Mouse (Mus musculus) embryonic facial prominence, embryonic 12.5 days (tissue): ENCODE results near the gene Prkra. TPM values are rescaled to one million over a fixed set of nuclear protein-coding genes. Genes with fewer than 3 reads are reported as not detected.

Source experiments
- ATAC-seq: fragments of 200-750 bp; cut with Nextera tagmentation; 2 replicates; pipeline ENCODE4 v1.8.0; 2017; ENCODE audit not compliant: insufficient number of reproducible peaks, insufficient read depth, low FRiP score, low TSS enrichment
- H3K27ac ChIP-seq: fragments of 300-500 bp; sonication (generic); 2 replicates; pipeline ENCODE4 v1.5.1; 2016; ENCODE audit warnings: mild to moderate bottlenecking
- H3K27me3 ChIP-seq: fragments of 300-500 bp; sonication (generic); 2 replicates; pipeline ENCODE4 v1.6.1; 2016; ENCODE audit warnings: mild to moderate bottlenecking, moderate library complexity
- H3K36me3 ChIP-seq: fragments of 300-500 bp; sonication (generic); 2 replicates; pipeline ENCODE4 v1.6.1; 2016; ENCODE audit warnings: mild to moderate bottlenecking
- H3K4me1 ChIP-seq: fragments of 300-500 bp; sonication (generic); 2 replicates; pipeline ENCODE4 v1.6.1; 2016
- H3K4me2 ChIP-seq: fragments of 300-500 bp; sonication (generic); replicated peaks from 2 replicates; pipeline ENCODE4 v1.6.1; 2016; ENCODE audit warnings: mild to moderate bottlenecking, moderate library complexity
- H3K4me3 ChIP-seq: fragments of 300-500 bp; sonication (generic); 2 replicates; pipeline ENCODE4 v1.5.1; 2016; ENCODE audit warnings: mild to moderate bottlenecking
- H3K9ac ChIP-seq: fragments of 300-500 bp; sonication (generic); 2 replicates; pipeline ENCODE4 v1.6.1; 2016; ENCODE audit warnings: mild to moderate bottlenecking, moderate library complexity
- H3K9me3 ChIP-seq: fragments of 300-500 bp; sonication (generic); 2 replicates; pipeline ENCODE4 v1.6.1; 2016; ENCODE audit warnings: mild to moderate bottlenecking, moderate library complexity
- WGBS: fragments of 180-500 bp; shearing (Covaris S2); methylation state at CpG from one replicate; pipeline ENCODE4 v1.1.7; 2016; 5-methylcytosine and 5-hydroxymethylcytosine counted together
- polyA plus RNA-seq: library from polyadenylated mRNA; unstranded; fragments of >200 nt; fragmentation: Nextera tagmentation; extraction: Ambion mirVana; gene quantifications from 2 replicates; pipeline ENCODE4 v1.2.1, GENCODE M21; 2016

Prkra gene
- polyA plus RNA-seq, 1 experiment from 2014 or later, result 82.4 TPM

- no peak overlapping the region for H3K4me2 ChIP-seq
- H3K27me3 ChIP-seq, result no peaks in the 10 kb centered on the region
- no peak overlapping the region for H3K9ac ChIP-seq
- 74% methylated on average over 3 of the region's 3 CpGs for WGBS
- H3K27ac ChIP-seq, result no peak overlapping the region
- no peak for ATAC-seq
- no peaks in the 10 kb centered on the region for H3K4me1 ChIP-seq
- H3K9me3 ChIP-seq, result no peaks in the 10 kb centered on the region
- H3K4me3 ChIP-seq, result no peak overlapping the region
- H3K36me3 ChIP-seq, result no peaks in the 10 kb centered on the region
These were observed 35.8 kb downstream of the Prkra start for GRCm38 (mm10) chr2:76611996-76612395.

DNA sequence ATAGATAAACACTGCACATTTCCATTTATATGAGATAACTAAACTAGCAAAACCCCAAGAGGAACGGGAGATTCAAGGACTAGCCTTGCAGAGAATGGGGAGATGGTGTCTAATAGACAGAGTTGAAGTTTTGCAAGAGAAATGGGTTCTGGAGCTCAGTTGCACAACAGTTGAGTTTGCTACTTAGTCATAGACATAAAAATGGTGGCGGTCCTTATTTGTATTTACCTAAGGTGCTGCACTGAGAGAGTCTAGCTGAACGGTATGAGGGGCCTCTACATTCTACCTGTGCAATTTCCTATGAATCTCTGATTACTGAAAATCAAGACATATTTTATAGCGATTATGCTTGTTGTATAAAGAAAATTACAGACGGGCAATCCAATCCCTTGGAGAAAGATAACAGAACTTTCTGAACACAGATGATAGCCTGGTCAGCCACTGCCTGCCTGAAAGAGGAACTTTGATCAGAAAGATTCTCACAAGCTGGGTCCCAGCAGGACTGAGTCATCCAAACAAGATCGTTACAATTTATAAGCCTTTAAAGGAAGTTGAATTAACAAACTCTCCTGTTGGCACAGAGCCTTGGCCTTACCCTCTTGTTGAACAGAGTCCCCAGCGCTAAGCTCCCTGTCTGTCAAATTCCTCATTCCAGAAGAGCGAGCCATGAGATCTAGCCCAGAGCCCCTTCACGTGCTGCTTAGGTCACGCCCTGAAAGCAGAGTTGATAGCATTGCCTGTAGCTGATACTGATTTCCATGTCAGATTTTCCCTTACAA lies 37.3 kb downstream of the Prkra start:
- no peaks in the 10 kb centered on the region for H3K9me3 ChIP-seq
- no peak for ATAC-seq
- no peak overlapping the region for H3K4me2 ChIP-seq
- H3K27ac ChIP-seq, result no peak overlapping the region
- WGBS, result 77% methylated on average over 10 of the region's 10 CpGs
- no peak overlapping the region for H3K4me3 ChIP-seq
- no peaks in the 10 kb centered on the region for H3K4me1 ChIP-seq
- H3K36me3 ChIP-seq, result no peaks in the 10 kb centered on the region
- H3K9ac ChIP-seq, result no peak overlapping the region
- H3K27me3 ChIP-seq, result no peaks in the 10 kb centered on the region

DNA sequence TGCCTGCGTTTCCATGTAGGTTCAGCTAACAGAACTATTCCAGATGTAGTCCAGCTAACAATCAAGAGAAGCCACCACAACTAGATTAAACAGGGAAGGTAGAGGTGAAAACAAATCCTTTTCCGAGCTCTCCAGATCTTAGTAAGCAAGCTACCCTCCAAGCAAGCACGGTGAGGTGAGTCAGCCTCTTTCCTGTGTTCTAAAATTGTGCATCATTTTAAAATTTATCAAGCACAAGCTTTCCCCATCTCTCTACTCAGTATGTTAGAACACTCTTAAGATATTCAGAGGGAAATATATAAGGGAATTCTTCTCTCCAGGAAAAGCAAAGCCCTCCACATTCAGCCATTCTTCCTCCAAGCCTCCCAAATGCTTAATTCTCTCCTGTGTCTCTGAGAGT lies 41.1 kb downstream of the Prkra start:
- Histone ChIP-seq H3K4me1 (no peaks in the 10 kb centered on the region), H3K4me2 (no peak overlapping the region), H3K27ac (no peak overlapping the region), H3K27me3 (no peaks in the 10 kb centered on the region), H3K9ac (no peak overlapping the region), H3K4me3 (no peak overlapping the region), H3K36me3 (no peaks in the 10 kb centered on the region), H3K9me3 (no peaks in the 10 kb centered on the region)
- ATAC-seq, result no peak
- WGBS, result 65% methylated on average over 3 of the region's 3 CpGs

DNA sequence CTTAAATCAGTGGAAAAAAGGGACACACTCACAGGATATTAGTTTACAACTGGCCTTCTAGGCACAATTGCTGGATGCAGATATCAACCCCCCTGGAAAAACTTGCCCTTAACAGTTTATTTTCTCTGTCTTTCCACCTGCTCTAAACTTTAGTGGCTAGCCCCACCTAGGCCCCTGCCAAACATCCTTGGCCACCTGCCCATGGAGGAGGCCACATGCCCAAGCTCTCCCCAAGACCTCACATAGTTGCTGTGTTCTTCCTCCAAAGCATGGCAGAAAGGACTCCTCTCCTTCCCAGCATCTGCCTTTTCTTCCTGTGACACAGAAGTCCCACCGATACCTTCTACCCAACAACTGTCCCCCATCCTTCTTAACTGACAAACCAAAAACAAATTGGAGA lies 45.6 kb downstream of the Prkra start:
- no peak overlapping the region for H3K4me3 ChIP-seq
- H3K9me3 ChIP-seq, result no peaks in the 10 kb centered on the region
- no peak overlapping the region for H3K27ac ChIP-seq
- H3K36me3 ChIP-seq, result no peaks in the 10 kb centered on the region
- H3K9ac ChIP-seq, result no peak overlapping the region
- no peak overlapping the region for H3K4me2 ChIP-seq
- ATAC-seq, result no peak
- H3K4me1 ChIP-seq, result no peaks in the 10 kb centered on the region
- 97% methylated on average over 1 of the region's 1 CpGs for WGBS
- H3K27me3 ChIP-seq, result no peaks in the 10 kb centered on the region

- Histone ChIP-seq H3K4me1 (no peaks in the 10 kb centered on the region), H3K4me3 (no peak overlapping the region), H3K36me3 (no peaks in the 10 kb centered on the region), H3K9me3 (no peaks in the 10 kb centered on the region), H3K27me3 (no peaks in the 10 kb centered on the region), H3K27ac (no peak overlapping the region), H3K9ac (no peak overlapping the region), H3K4me2 (no peak overlapping the region)
- WGBS, result 60% methylated on average over 5 of the region's 5 CpGs
- no peak for ATAC-seq
These were observed 48.6 kb downstream of the Prkra start for GRCm38 (mm10) chr2:76599214-76599613.

- Histone ChIP-seq H3K9me3 (no peaks in the 10 kb centered on the region), H3K4me1 (no peaks in the 10 kb centered on the region), H3K27ac (no peak overlapping the region), H3K9ac (no peak overlapping the region), H3K36me3 (no peaks in the 10 kb centered on the region), H3K4me3 (no peak overlapping the region), H3K27me3 (no peaks in the 10 kb centered on the region), H3K4me2 (no peak overlapping the region)
- 66% methylated on average over 11 of the region's 11 CpGs for WGBS
- ATAC-seq, result no peak
These were observed 50.3 kb downstream of the Prkra start for GRCm38 (mm10) chr2:76597521-76597920.

DNA sequence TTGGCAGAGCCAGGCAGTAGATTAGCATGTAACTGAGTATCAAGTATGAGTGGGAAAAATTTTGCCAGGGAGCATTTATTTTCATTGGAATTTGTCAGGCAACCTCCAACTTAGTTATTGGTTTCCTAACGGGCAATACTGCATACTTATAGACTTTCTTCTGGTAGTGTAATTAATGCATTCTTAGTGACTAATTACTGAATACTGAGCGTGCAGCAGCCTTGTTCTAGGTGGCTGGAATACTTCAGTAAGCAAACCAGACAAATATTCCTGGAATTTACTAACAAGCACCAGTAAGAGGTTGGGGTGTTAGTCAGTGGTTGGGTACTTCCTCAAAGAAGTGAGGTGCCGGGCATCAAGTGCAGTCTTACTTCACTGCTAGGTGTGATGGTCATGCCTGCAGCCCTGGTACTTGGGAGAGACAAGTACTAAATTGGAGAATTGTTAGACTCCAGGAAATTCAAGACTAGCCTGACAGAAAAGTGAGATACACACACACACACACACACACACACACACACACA lies 55.4 kb downstream of the Prkra start:
- H3K9me3 ChIP-seq, result no peaks in the 10 kb centered on the region
- no peaks in the 10 kb centered on the region for H3K27me3 ChIP-seq
- 73% methylated on average over 3 of the region's 3 CpGs for WGBS
- no peaks in the 10 kb centered on the region for H3K4me1 ChIP-seq
- ATAC-seq, result no peak
- H3K4me3 ChIP-seq, result no peak overlapping the region
- H3K4me2 ChIP-seq, result no peak overlapping the region
- no peaks in the 10 kb centered on the region for H3K36me3 ChIP-seq
- H3K27ac ChIP-seq, result no peak overlapping the region
- H3K9ac ChIP-seq, result no peak overlapping the region

DNA sequence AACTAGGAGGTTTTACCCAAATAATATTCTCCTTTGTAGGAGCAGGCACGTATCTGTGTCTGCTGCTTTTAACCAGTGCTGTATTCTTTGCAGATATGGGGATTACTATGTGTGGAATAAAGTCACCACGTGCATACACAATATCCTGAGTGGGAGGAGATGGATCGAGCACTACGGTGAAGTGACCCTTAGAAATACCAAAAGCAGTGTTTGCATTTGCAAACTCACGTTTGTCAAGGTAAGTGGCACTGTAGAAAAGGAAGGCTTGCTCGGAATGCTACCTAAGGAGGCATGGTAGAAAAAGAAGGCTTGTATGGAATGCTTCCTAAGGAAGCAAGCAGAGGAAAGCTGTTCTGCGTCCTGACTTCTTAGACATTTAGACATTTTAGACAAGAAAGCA lies 57.6 kb downstream of the Prkra start:
- H3K9ac ChIP-seq, result no peak overlapping the region
- H3K27me3 ChIP-seq, result no peaks in the 10 kb centered on the region
- no peak overlapping the region for H3K4me3 ChIP-seq
- no peak for ATAC-seq
- no peak overlapping the region for H3K4me2 ChIP-seq
- H3K9me3 ChIP-seq, result no peaks in the 10 kb centered on the region
- H3K36me3 ChIP-seq, result peaks cover 2% of the 10 kb centered on the region; the same call in 1 of the 2 replicates
- WGBS, result 86% methylated on average over 7 of the region's 7 CpGs
- no peak overlapping the region for H3K27ac ChIP-seq
- no peaks in the 10 kb centered on the region for H3K4me1 ChIP-seq

- Histone ChIP-seq H3K4me3 (no peak overlapping the region), H3K36me3 (peaks cover 10% of the 10 kb centered on the region; the same call in 1 of the 2 replicates), H3K27ac (no peak overlapping the region), H3K27me3 (no peaks in the 10 kb centered on the region), H3K9ac (no peak overlapping the region), H3K4me1 (no peaks in the 10 kb centered on the region), H3K9me3 (no peaks in the 10 kb centered on the region), H3K4me2 (no peak overlapping the region)
- no peak for ATAC-seq
- 78% methylated on average over 10 of the region's 10 CpGs for WGBS
These were observed 60.9 kb downstream of the Prkra start for GRCm38 (mm10) chr2:76586906-76587305.

GRCm38 (mm10) chr2:76585090-76585489 lies 62.7 kb downstream of the Prkra start:
- Histone ChIP-seq H3K4me3 (no peak overlapping the region), H3K27ac (no peak overlapping the region), H3K4me2 (no peak overlapping the region), H3K27me3 (no peaks in the 10 kb centered on the region), H3K36me3 (peaks cover 10% of the 10 kb centered on the region; the same call in 1 of the 2 replicates), H3K9ac (no peak overlapping the region), H3K4me1 (no peaks in the 10 kb centered on the region), H3K9me3 (no peaks in the 10 kb centered on the region)
- 93% methylated on average over 13 of the region's 13 CpGs for WGBS
- no peak for ATAC-seq
